Mouse (Mus musculus) erythroid progenitor cell, adult 5-6 weeks (primary cell): Measurements from ENCODE around the gene Zbed6. TPM values are rescaled to one million over a fixed set of nuclear protein-coding genes. Genes with fewer than 3 reads are reported as not detected.

Source experiments
- ATAC-seq: replicated peaks from 2 replicates; pipeline ENCODE4 v1.8.0; 2016; ENCODE audit warnings: moderate number of reproducible peaks, mild to moderate bottlenecking, moderate TSS enrichment, inconsistent platforms; ENCODE audit not compliant: poor library complexity, low FRiP score, severe bottlenecking
- total RNA-seq, 2 experiments: library from RNA; stranded (forward) in 1 of 2; stranded (reverse) in 1 of 2; fragments of 150-400 nt in 1 of 2; fragments of 186-747, 209-891 nt in 1 of 2; gene quantifications; 2 replicates each; pipeline versions ENCODE4 v1.2.3 to v1.2.4; 2015 to 2017; ENCODE audit warnings: low replicate concordance in 2 of 2

Gene Zbed6
- total RNA-seq, 2 experiments from 2014 or later, result 36.0 TPM; not detected in 1

DNA sequence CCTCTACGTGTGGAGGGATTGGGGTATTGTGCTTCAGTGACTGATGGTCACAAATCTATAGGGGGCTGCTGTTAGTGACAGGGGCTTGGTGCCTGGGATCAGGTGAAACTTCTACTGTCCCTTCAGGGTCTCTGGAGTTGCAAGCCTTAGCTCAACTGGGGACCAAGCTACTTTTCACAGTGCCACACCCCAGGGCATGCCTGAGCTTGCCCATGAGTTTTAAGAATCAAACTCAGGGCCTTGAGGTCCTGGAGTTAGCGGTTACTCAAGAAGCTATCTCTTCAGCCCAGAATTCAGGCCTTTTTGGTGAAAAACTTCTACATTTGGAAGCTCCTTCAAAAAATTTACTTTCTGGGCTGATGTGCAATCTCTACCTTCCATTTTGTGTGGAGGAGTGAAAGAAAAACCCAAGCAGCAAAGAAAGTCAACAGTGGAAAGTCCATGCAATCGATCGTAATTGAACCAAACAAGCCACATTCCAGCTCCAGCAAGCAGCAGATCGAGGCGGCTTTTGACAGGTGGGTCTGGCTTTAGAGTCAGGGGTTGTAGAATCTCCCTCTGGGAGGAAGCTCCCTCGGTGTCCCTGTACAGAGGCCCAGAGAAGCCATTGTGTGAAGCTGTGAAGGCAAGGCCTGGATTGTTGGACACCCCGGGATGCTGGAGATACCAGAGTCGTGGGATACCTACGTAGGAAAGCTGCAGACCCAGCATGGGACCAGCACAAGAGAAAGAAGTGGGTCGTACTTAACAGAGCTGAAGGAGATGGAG lies 3.7 kb upstream of the Zbed6 start:
- ATAC-seq, result no peak

DNA sequence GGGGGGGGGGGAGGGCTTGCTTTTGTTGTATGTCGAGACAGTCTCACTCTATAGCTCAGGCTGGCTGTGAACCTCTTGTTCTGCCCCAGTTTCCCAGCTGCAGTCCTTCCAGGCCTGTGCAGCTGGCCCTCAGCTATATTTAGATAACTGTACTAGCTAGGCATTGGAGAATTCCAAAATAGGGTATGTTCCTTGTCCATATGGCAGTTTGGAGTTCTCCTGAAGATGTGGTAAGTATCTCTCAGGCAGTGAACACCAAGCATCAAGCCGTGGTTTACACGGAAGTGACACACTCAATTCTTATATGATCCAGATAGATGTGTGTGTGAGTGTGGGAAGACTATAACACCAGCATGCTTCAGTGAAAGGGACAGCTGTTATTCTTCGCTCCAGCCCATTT lies 2.7 kb upstream of the Zbed6 start:
- no peak for ATAC-seq

DNA sequence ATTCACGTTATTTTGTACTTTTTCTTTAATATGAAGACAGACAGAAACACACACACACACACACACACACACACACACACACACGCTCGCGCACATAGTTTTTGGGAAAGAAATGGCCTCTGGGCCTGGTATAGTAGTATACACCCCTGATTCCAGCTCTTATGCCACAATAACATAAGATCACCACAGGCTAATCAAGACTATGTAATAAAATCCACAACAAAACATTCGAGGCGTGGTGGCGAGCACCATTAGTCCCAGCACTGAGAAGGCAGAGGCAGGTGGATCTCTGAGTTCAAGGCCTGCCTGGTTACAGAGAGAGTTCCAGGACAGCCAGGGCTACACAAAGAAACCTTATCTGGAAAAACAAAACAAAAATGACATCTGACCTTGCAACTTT lies 2.3 kb upstream of the Zbed6 start:
- no peak for ATAC-seq

DNA sequence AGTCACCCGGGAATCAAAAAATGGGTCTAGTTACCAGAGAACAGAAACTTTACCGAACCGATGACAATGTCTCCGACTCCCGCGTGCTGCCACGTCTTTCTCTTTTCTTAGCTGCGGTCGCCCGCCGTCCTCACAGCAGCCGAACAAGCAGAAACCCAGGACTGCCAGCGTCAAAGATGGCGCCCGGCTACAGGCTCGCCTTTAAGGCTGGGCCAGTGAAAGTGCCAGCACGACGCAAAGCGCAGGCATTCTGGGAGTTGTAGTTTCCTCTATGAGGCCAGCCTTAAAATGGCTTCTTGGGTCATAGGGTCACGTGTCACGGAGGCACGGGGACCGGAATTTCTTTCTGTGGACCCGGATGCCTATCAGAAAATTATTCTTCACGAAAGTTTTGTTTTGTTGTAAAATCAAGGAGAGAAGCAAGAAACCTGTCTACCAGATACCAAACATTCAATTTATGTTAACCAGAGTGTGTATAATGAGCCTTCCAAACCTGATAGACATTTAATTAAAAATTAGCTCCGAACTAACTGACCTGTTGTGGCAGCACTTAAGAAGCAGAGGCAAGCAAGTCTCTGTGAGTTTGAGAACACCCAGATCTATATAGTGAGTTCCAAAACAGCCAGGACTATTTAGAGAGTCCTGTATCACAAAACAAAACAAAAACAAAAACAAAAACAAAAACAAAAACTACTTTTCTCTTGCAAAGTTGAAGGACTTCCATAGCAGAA lies 683 bp upstream of the Zbed6 start, which contains the start of gene Gm38394:
TSS of gene Gm38394 (minus strand) at position 116 of the 731 bp plus-strand sequence.
- peak; percentile 99 for ATAC-seq

DNA sequence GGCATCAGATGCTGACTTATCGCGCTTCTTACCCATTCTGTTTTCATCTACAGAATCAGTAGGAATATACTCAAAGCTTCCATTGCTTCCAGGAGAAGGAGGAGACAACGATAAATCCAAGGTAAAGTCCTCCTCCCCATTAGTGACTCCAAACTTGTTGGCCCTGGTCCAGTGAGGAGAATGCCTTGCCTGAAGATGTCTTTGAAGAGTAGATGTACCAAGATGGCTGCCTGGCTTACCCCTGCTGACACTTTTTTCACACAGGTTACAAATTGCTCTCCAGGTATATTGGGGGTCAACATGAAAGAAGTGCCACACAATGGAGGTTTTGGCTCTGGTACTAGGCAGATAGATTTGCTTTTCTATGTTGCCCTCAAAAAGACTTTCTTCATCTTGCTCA lies 1.8 kb downstream of the Zbed6 start:
- ATAC-seq, result no peak

DNA sequence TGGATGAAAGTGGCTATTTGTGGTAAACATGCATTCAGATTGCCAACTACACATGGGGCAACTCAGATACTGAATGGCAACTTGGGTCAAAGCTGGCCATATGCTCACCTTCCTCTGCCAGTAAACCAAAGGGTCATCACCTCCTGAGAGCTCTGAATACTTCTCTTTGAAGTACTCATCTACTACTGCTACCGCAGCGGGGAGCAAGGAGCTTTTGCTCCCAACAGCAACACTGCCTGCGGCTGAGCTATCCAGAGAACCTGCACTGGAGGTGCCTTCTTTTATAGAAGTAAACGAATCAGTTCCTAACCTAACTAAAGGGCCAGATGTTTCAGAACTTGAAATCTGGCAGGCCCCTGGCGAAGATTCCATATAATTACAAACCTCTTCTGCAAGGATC lies 3.9 kb downstream of the Zbed6 start:
- no peak for ATAC-seq

DNA sequence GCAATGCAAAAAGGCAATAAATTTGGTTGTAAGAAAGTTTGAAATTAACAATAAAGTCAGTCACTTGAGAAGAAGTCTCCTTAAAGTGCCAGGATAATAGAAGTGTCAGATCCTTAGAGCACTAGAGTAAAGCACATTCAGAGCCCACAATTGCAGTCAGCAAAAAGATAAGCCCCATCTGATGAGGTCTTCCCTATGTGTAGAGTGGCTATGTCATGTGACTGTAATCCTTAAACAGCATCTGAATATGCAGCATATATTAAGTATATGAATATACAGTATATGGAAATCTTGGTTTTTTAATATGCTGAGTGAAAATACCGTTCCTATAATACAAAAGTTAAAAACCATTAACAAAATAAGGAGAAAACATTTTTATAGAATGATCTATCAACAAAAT lies 7.7 kb downstream of the Zbed6 start:
- no peak for ATAC-seq

DNA sequence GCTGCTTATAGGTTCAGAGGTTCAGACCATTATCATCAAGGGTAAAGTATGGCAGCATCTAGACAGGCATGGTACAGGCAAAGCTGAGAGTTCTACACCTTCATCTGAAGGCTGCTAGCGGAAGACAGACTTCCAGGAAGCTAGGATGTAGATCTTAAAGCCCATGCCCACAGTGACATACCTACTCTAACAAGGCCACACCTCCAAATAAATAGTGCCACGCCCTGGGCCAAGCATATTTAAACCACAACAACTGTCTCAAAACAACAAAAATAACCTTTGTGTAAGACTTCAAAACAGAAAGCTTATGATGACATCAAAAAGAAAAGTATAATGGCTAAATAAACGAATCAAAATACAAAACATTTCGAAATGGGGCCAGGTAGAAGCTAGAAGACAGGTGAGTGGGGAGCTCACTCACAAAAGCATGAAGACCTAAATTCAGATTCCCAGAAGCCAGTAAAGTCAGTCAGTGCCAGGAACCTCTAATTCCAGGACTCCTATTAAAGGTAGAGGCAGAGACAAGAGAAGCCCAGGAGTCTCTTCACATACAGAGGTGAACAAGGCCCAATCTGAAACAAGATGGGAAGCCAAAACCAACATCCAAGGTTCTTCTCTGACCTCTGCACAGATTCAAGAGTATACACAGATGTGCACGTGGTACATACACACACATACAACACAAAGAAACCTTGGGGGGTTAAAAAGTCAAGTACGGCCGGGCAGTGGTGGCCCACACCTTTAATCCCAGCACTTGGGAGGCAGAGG lies 10.2 kb downstream of the Zbed6 start:
- ATAC-seq, result no peak

DNA sequence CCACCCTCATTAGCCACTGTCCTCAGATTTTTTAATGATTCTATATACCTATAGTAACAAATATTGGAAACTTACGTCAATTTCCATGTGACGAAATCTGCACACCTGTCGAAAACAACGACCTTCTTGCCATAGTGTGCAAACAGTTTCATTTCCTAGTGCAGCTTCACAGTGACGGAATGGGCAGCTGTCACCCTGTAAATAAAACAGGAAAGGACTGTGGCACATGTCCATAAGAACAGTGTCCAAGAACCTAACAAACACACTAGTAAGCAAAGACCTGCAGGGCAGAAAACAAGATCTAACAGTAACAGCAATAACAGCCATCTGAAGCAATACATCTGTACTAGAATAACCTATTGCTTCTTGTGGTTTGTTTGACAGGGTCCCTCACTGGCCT lies 15.0 kb downstream of the Zbed6 start:
- no peak for ATAC-seq

DNA sequence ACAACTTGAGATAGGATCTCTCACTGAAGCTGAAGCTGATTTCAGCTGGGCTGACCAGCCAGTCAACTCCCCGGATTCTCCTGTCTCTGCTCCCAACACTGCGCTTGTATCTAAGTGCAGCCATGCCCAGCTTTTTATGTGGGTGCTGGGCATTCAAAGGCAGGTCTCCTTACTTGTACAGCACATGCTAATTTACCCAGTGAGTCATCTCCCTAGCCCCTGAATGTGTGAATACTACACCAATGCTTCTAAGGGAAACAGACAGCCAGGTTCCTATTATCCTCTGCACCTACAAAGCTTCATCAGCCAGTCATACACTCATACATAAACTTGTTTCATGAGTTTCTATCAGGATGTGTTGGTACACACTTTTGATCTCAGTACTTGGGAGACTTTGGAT lies 19.5 kb downstream of the Zbed6 start:
- no peak for ATAC-seq

DNA sequence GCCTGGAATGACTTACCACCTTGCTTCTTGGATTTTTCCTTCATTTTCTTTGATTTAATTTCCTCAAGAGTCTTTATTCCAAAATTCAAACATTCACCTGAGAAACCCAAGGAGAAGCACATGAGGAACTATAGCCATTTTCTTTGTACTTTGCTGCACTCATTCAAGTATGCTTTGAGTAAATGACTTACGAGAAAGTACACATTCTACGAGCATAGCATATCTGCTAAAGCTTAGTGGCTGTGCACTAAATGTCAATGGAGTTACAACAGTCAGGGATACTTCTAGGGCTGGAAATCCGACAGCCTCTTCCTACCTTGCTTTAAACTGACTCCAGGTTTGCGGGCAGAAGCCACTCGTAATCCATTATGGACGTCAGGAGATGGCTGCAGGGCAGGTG lies 22.2 kb downstream of the Zbed6 start:
- no peak for ATAC-seq

DNA sequence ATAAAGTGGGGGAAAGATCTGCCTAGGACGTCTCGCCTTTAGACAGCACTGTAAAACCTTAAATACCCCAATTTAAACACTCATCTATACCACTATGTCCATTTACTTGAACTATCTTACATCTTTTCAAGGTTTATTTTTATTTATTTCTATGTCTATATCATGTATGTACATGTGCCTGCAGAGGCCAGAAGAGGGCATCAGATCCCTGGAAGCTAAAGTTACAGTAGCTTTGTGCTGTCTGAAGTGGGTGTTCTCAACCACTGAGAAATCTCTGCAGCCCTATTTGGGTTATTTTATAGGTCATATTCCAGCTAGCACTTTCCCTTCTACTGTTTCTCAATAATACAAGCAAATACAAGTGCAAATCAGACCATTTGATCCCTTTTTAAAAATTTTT lies 28.5 kb downstream of the Zbed6 start:
- no peak for ATAC-seq

DNA sequence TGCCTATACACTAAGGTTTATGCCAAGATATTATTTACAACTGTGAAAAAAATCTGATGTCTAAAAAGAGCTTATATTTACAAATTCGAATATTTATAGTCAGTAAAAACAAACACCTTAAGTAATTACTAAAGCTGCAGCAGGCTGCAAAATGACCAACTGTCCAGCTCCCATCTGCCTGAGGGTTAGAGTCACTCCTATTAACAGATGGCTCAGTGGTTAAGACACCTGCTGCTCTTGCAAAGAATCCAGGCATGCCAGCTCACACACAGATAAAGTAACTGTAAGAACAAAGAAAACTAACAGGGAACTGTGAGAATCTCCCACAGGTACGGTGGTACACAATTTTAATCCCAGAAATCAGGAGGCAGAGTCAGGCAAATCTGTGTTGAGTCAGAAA lies 35.6 kb downstream of the Zbed6 start:
- ATAC-seq, result no peak

DNA sequence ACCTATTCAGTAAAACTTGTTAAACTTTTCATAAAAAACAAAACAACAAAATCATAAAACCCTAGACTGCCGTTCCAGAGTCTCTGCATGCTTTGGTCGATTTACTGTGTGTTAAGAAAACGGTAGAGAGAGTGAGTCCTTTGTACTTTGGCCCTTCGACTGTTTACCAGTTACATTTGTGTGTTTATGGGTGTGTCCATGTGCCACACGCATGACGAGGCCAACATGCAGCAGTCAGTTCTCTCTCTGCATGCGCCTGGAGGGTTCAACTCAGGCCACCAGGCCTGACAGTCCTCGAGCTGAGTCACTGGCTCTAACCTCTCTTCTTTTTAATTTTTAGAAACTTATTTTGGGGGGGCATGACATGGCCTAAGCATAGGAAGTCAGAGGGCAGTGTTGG lies 42.4 kb downstream of the Zbed6 start:
- peak; percentile 42; the same call in 1 of the 2 replicates for ATAC-seq

DNA sequence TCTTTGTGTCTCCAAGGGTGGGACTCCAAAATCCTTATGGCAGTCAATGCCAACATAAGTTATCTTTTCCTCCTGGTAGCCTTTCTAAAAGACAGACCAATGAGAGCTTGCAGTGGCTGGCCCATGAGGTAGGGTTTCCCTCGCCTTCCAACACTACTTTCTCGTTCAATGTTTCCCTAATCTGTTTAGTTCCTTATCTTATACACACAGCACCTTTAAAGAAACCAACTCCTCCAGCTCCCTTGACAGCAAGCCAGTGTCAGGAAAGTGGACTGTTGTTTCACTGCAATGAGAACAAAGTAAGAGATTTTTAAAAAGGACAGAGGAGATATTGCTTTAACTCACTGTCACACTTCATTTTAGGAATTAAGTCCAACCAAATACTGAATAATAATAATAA lies 42.8 kb downstream of the Zbed6 start:
- no peak for ATAC-seq

DNA sequence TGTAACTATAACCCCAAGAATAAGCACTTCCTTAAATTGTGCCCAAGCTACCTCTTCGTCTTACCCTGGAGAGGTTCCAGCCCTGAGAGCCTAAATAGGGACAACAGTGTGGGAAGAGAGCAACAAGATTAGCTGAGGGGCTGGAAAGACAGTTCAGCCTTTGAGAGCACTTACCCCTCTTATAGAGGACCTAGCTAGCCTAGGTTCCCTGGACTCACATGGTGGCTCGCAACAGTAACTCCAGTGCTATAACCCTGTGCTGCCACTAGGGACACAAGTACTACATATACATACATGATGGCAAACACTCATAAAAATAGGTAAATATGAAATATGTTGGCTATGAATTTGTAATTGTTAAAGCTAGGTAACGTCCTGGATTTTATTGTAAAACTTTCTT lies 46.9 kb downstream of the Zbed6 start:
- ATAC-seq, result peak; percentile 50

DNA sequence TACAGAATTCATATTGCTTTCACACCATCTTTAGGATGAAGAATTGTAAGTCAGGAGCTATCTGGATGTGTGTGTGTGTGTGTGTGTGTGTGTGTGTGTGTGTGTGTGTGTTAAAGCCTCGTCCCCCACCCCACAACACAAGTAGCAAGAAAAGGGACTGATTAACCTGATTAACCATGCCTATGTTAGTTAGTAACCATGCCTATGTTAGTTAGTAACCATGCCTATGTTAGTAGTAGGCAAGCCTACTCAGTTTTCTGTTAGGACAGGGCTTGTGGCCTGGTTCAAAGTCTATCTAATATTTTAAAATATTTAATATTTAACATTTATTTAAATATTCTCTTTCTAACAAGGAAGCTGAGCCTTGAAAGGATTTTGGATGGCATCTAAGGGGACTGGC lies 49.2 kb downstream of the Zbed6 start:
- ATAC-seq, result no peak

DNA sequence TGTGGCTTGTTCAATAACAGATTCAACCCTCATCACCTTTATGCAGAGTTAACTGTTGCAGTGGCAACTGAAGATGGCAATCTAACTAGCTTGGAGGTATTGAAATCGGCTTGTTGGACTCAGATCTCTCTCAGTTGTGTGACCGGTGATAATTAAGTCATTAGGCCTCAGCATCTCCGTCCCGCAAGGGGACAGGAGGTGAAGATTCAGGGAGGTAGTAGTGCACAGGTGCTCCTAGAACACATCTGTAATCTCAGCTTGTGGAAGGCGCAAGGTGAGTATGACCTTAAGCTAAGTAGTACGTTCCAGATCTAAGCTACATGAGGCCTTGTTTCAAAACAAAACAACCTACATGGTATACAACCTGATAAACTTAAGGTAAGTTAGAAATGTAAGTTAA lies 50.1 kb downstream of the Zbed6 start:
- ATAC-seq, result peak; percentile 13; the same call in 1 of the 2 replicates

DNA sequence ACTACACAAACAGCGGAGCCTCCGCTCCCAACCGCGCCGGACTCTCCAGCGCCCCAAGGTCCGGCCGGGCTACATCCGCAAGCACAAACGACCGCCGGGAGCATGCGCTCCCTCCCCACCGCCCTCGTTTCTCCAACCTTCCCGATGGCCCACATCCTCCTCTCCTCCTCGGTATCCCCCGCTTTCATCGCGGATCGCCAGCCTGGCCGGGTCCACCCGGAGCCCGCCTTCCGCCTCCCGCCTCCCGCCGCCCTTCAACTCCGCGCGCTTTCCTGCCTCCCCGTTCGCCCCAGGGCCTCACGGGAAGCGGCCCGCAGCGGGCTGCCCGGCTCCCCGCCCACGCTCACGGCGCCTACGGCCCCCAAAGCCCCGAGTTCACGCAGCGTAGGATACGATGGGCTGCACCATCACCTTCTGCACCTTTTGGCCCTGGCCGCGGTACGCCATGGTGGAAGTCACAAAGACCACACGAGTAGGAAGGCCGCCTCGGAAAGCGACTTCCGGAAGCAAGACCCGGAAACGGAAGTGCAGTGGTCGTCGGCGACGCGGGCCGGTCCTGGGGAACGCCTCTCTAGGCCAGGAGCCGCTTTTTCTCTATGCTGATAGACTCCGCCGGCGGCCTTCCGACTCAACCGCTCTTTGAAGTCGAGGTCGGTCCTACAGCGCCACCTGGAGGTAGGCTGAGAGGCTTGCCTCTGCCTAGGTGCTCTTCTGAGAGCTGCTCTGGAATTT lies 50.7 kb downstream of the Zbed6 start, which contains the start of gene Snrpe:
TSS of gene Snrpe (minus strand) at position 521 of the 732 bp plus-strand sequence.
- ATAC-seq, result peak; percentile 98
